Mouse (Mus musculus) cortical plate, adult 2 months (tissue): ENCODE measurements around the gene Btbd10.

Experiments
- CTCF ChIP-seq: fragments of 200-500 bp; IDR thresholded peaks from 2 replicates; pipeline ENCODE4 v1.5.1; 2011; ENCODE audit warnings: mild to moderate bottlenecking, control low read depth, low read length; ENCODE audit not compliant: insufficient read depth; ENCODE audit errors: extremely low read depth
- POLR2A ChIP-seq: fragments of 200-500 bp; IDR thresholded peaks from 2 replicates; pipeline ENCODE4 v1.6.1; 2011; ENCODE audit warnings: mild to moderate bottlenecking, low read length, control low read depth; ENCODE audit not compliant: insufficient read depth; ENCODE audit errors: extremely low read depth

DNA sequence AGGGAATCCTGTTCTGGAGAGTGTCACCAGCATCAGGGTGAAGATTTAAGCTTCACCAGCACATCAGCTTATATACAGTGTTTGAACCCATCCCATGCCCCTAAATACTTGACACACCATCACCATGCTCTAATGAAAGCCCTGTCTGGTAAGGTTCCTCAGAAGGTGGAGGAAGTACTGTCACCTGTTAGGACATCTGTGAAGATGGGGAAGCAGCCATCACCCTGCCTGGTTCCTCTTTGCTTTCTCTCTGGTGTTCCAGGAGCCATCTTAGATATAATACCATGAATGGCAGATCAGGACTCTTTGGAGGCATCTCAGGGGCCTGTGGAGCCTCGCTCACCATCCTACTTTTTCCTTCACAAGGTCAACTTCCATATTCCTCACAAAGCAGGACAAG, 3.5 kb upstream of the Btbd10 start:
- TF ChIP-seq POLR2A (no peak), CTCF (no peak)
